Mouse (Mus musculus) adipocyte (in vitro differentiated cells): Measurements from ENCODE around the gene Zfx.

Experiments used
- DNase-seq: peaks from one replicate; pipeline ENCODE4 v3.0.0-alpha.2; 2016; ENCODE audit warnings: low spot score

The Zfx gene

GRCm38 (mm10) chrX:94123059-94123839, at the start of gene Zfx:
TSS of gene Zfx (minus strand) at chrX:94123702.
- peak; percentile 56 for DNase-seq

- DNase-seq = no peak
Measured at GRCm38 (mm10) chrX:94169348-94169747, 45.8 kb upstream of the Zfx start.

GRCm38 (mm10) chrX:94152251-94152830, 28.8 kb upstream of the Zfx start:
- DNase-seq = peak; percentile 12

- DNase-seq = no peak
Measured at GRCm38 (mm10) chrX:94150471-94150870, 27.0 kb upstream of the Zfx start.

- DNase-seq = no peak
Measured at GRCm38 (mm10) chrX:94142004-94142771, 18.7 kb upstream of the Zfx start.

- DNase-seq = no peak
Measured at GRCm38 (mm10) chrX:94140080-94140479, 16.6 kb upstream of the Zfx start.

GRCm38 (mm10) chrX:94138256-94138655, 14.8 kb upstream of the Zfx start:
- DNase-seq = peak; percentile 61

- DNase-seq = no peak
Measured at GRCm38 (mm10) chrX:94135084-94135483, 11.6 kb upstream of the Zfx start.

GRCm38 (mm10) chrX:94133551-94133950, 10.0 kb upstream of the Zfx start:
- no peak for DNase-seq

- DNase-seq = no peak
Measured at GRCm38 (mm10) chrX:94132239-94132638, 8.7 kb upstream of the Zfx start.

- no peak for DNase-seq
Measured at GRCm38 (mm10) chrX:94129712-94130111, 6.2 kb upstream of the Zfx start.

GRCm38 (mm10) chrX:94125950-94126349, 2.4 kb upstream of the Zfx start:
- DNase-seq = no peak

GRCm38 (mm10) chrX:94122709-94123058, 818 bp downstream of the Zfx start:
- no peak for DNase-seq

GRCm38 (mm10) chrX:94121866-94122708, 1.4 kb downstream of the Zfx start:
- DNase-seq = peak; percentile 83

- DNase-seq = peak; percentile 21
Measured at GRCm38 (mm10) chrX:94121161-94121856, 2.2 kb downstream of the Zfx start.

- no peak for DNase-seq
Measured at GRCm38 (mm10) chrX:94118350-94118749, 5.2 kb downstream of the Zfx start.

GRCm38 (mm10) chrX:94115882-94116281, 7.6 kb downstream of the Zfx start:
- no peak for DNase-seq

- no peak for DNase-seq
Measured at GRCm38 (mm10) chrX:94105964-94106363, 17.5 kb downstream of the Zfx start.

- no peak for DNase-seq
Measured at GRCm38 (mm10) chrX:94102938-94103337, 20.6 kb downstream of the Zfx start.

- no peak for DNase-seq
Measured at GRCm38 (mm10) chrX:94100561-94100960, 22.9 kb downstream of the Zfx start.

- DNase-seq = no peak
Measured at GRCm38 (mm10) chrX:94091001-94091400, 32.5 kb downstream of the Zfx start.
